Mouse (Mus musculus) C2C12 (cell line): ENCODE results near the gene Zg16.

Source experiments
- CTCF ChIP-seq: IDR thresholded peaks from one replicate; pipeline ENCODE4 v1.5.1; 2011; ENCODE audit not compliant: control insufficient read depth, insufficient read depth, insufficient read length
- FOSL1 ChIP-seq: IDR thresholded peaks from one replicate; pipeline ENCODE4 v1.8.0; 2011; ENCODE audit warnings: mild to moderate bottlenecking, low read length; ENCODE audit not compliant: poor library complexity, insufficient read depth, severe bottlenecking
- MAX ChIP-seq: IDR thresholded peaks from one replicate; pipeline ENCODE4 v1.6.1; 2011; ENCODE audit warnings: mild to moderate bottlenecking, control low read depth
- MYOG ChIP-seq: IDR thresholded peaks from one replicate; pipeline ENCODE4 v1.6.1; 2011; ENCODE audit not compliant: control insufficient read depth, insufficient read length; ENCODE audit errors: extremely low read depth
- USF1 ChIP-seq: IDR thresholded peaks from one replicate; pipeline ENCODE4 v1.6.1; 2011; ENCODE audit warnings: low read depth, mild to moderate bottlenecking, control low read depth, moderate library complexity

GRCm38 (mm10) chr7:127041851-127042672 is 45.1 kb downstream of the Zg16 start, which contains the start of gene Kif22:
- TF ChIP-seq CTCF (no peak), USF1 (no peak), FOSL1 (no peak), MYOG (no peak), MAX (no peak)
